Mouse (Mus musculus) heart, postnatal 0 days (tissue): ENCODE results near the gene G6pc.

Experiments
- CTCF ChIP-seq: IDR thresholded peaks from 2 replicates; pipeline ENCODE4 v1.5.1; 2016; ENCODE audit warnings: antibody characterized with exemption, control low read depth, low read depth
- EP300 ChIP-seq: IDR thresholded peaks from 2 replicates; pipeline ENCODE4 v1.6.1; 2016; ENCODE audit warnings: antibody characterized with exemption, low read depth

- TF ChIP-seq CTCF (peak; percentile 97), EP300 (no peak)
These were observed 43.8 kb upstream of the G6pc start for GRCm38 (mm10) chr11:101323609-101324008.
